Mouse (Mus musculus): ENCODE measurements around the gene Mipol1. TPM values are rescaled to one million over a fixed set of nuclear protein-coding genes. Genes with fewer than 3 reads are reported as not detected.

Mipol1 gene
- polyA plus RNA-seq, 1 experiment = 0.08 TPM

GRCm38 (mm10) chr12:57307337-57307736, 77.1 kb downstream of the Mipol1 start:
- no peaks in the 10 kb centered on the region for H3K27me3 ChIP-seq (ENCODE audit: control insufficient read depth)
- H3K9me3 ChIP-seq (ENCODE audit: control insufficient read depth, low read length) = no peaks in the 10 kb centered on the region
- H3K36me3 ChIP-seq (ENCODE audit: control insufficient read depth) = no peaks in the 10 kb centered on the region
- TF ChIP-seq GATA1 (IDR thresholded peaks at IDR 0.05; ENCODE audit: low read length) (no peak), TAL1 (IDR thresholded peaks at IDR 0.05; ENCODE audit: low read length) (no peak)
- no peak overlapping the region for H3K4me3 ChIP-seq (replicated peaks)
- no peaks in the 10 kb centered on the region for H3K4me1 ChIP-seq (ENCODE audit: control insufficient read depth)

GRCm38 (mm10) chr12:57307748-57308147, 77.5 kb downstream of the Mipol1 start:
- Histone ChIP-seq H3K4me1 (ENCODE audit: control insufficient read depth) (no peaks in the 10 kb centered on the region), H3K4me3 (replicated peaks) (no peak overlapping the region), H3K36me3 (ENCODE audit: control insufficient read depth) (no peaks in the 10 kb centered on the region), H3K27me3 (ENCODE audit: control insufficient read depth) (no peaks in the 10 kb centered on the region), H3K9me3 (ENCODE audit: control insufficient read depth, low read length) (no peaks in the 10 kb centered on the region)
- no peak for TF ChIP-seq GATA1 (IDR thresholded peaks at IDR 0.05; ENCODE audit: low read length)

GRCm38 (mm10) chr12:57339053-57339452, 108.8 kb downstream of the Mipol1 start:
- no peak for TF ChIP-seq TAL1 (IDR thresholded peaks at IDR 0.05; ENCODE audit: low read length)
- no peak for TF ChIP-seq GATA1 (IDR thresholded peaks at IDR 0.05; ENCODE audit: low read length)
- no peaks in the 10 kb centered on the region for H3K27me3 ChIP-seq (ENCODE audit: control insufficient read depth)
- H3K4me3 ChIP-seq (replicated peaks) = no peak overlapping the region
- H3K36me3 ChIP-seq (ENCODE audit: control insufficient read depth) = no peaks in the 10 kb centered on the region
- H3K9me3 ChIP-seq (ENCODE audit: control insufficient read depth, low read length) = no peaks in the 10 kb centered on the region
- no peaks in the 10 kb centered on the region for H3K4me1 ChIP-seq (ENCODE audit: control insufficient read depth)

GRCm38 (mm10) chr12:57340111-57340510, 109.9 kb downstream of the Mipol1 start:
- H3K27me3 ChIP-seq (ENCODE audit: control insufficient read depth) = no peaks in the 10 kb centered on the region
- no peaks in the 10 kb centered on the region for H3K36me3 ChIP-seq (ENCODE audit: control insufficient read depth)
- no peaks in the 10 kb centered on the region for H3K9me3 ChIP-seq (ENCODE audit: control insufficient read depth, low read length)
- H3K4me1 ChIP-seq (ENCODE audit: control insufficient read depth) = no peaks in the 10 kb centered on the region
- no peak overlapping the region for H3K4me3 ChIP-seq (replicated peaks)
- TF ChIP-seq TAL1 (IDR thresholded peaks at IDR 0.05; ENCODE audit: low read length) (no peak), GATA1 (IDR thresholded peaks at IDR 0.05; ENCODE audit: low read length) (no peak)

- Histone ChIP-seq H3K36me3 (ENCODE audit: control insufficient read depth) (no peaks in the 10 kb centered on the region), H3K27me3 (ENCODE audit: control insufficient read depth) (no peaks in the 10 kb centered on the region), H3K9me3 (ENCODE audit: control insufficient read depth, low read length) (no peaks in the 10 kb centered on the region), H3K4me1 (ENCODE audit: control insufficient read depth) (no peaks in the 10 kb centered on the region), H3K4me3 (replicated peaks) (no peak overlapping the region)
- TF ChIP-seq GATA1 (IDR thresholded peaks at IDR 0.05; ENCODE audit: low read length) (no peak), TAL1 (IDR thresholded peaks at IDR 0.05; ENCODE audit: low read length) (no peak)
Measured at GRCm38 (mm10) chr12:57362732-57363131, 132.5 kb downstream of the Mipol1 start.

- Histone ChIP-seq H3K4me3 (replicated peaks) (no peak overlapping the region), H3K4me1 (ENCODE audit: control insufficient read depth) (no peaks in the 10 kb centered on the region), H3K27me3 (ENCODE audit: control insufficient read depth) (no peaks in the 10 kb centered on the region), H3K9me3 (ENCODE audit: control insufficient read depth, low read length) (no peaks in the 10 kb centered on the region), H3K36me3 (ENCODE audit: control insufficient read depth) (no peaks in the 10 kb centered on the region)
- no peak for TF ChIP-seq TAL1 (IDR thresholded peaks at IDR 0.05; ENCODE audit: low read length)
- no peak for TF ChIP-seq GATA1 (IDR thresholded peaks at IDR 0.05; ENCODE audit: low read length)
Measured at GRCm38 (mm10) chr12:57364027-57364426, 133.8 kb downstream of the Mipol1 start.

GRCm38 (mm10) chr12:57371790-57372547, 141.7 kb downstream of the Mipol1 start:
- Histone ChIP-seq H3K9me3 (ENCODE audit: control insufficient read depth, low read length) (no peaks in the 10 kb centered on the region), H3K36me3 (ENCODE audit: control insufficient read depth) (no peaks in the 10 kb centered on the region), H3K4me1 (ENCODE audit: control insufficient read depth) (no peaks in the 10 kb centered on the region), H3K4me3 (replicated peaks) (no peak overlapping the region), H3K27me3 (ENCODE audit: control insufficient read depth) (no peaks in the 10 kb centered on the region)
- no peak for TF ChIP-seq TAL1 (IDR thresholded peaks at IDR 0.05; ENCODE audit: low read length)
- TF ChIP-seq GATA1 (IDR thresholded peaks at IDR 0.05; ENCODE audit: low read length) = no peak

GRCm38 (mm10) chr12:57382797-57383196, 152.6 kb downstream of the Mipol1 start:
- no peaks in the 10 kb centered on the region for H3K4me1 ChIP-seq (ENCODE audit: control insufficient read depth)
- H3K9me3 ChIP-seq (ENCODE audit: control insufficient read depth, low read length) = no peaks in the 10 kb centered on the region
- no peak overlapping the region for H3K4me3 ChIP-seq (replicated peaks)
- H3K36me3 ChIP-seq (ENCODE audit: control insufficient read depth) = no peaks in the 10 kb centered on the region
- H3K27me3 ChIP-seq (ENCODE audit: control insufficient read depth) = no peaks in the 10 kb centered on the region
- TF ChIP-seq TAL1 (IDR thresholded peaks at IDR 0.05; ENCODE audit: low read length) (no peak), GATA1 (IDR thresholded peaks at IDR 0.05; ENCODE audit: low read length) (no peak)

- TF ChIP-seq GATA1 (IDR thresholded peaks at IDR 0.05; ENCODE audit: low read length) = no peak
- TF ChIP-seq TAL1 (IDR thresholded peaks at IDR 0.05; ENCODE audit: low read length) = no peak
- H3K36me3 ChIP-seq (ENCODE audit: control insufficient read depth) = no peaks in the 10 kb centered on the region
- H3K4me3 ChIP-seq (replicated peaks) = no peak overlapping the region
- H3K27me3 ChIP-seq (ENCODE audit: control insufficient read depth) = no peaks in the 10 kb centered on the region
- no peaks in the 10 kb centered on the region for H3K4me1 ChIP-seq (ENCODE audit: control insufficient read depth)
- peaks cover 3% of the 10 kb centered on the region; the same call in 1 of the 2 replicates for H3K9me3 ChIP-seq (ENCODE audit: control insufficient read depth, low read length)
Measured at GRCm38 (mm10) chr12:57387588-57388292, 157.5 kb downstream of the Mipol1 start.
